ENCODE assay signal across 19 mouse cellular contexts in the genomic region with DNA sequence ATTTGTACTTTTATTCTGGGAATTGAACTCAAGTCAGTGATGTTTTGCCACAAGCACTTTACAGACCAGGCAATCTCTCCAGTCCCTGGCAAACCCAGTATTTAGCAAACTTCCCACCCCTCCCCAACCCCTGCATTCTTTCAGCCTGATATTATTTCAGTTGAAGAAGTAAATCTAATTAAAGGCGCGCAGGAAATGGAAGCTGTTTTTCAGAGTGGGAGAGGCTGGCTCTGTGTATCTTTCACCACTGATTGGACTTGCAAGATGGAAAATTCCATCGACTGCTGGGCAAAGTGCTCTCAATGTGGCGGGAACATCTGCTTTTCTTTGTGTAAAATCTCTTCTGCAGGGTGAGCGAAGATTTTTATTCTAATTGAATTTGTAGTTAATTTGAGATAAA.
DNase-seq lines count a peak whose midpoint lies in the region; ATAC-seq lines count a peak whose summit lies in the region.
"Had no signal": no experiment of that assay in that cellular context is flagged by ENCODE, and none has a peak within 500 bp of the region (broad histone marks: within the 10 kb centered on the region; RNA-seq: fewer than 3 reads in every experiment).

No protein-coding gene starts in this region.

- H3K9ac ChIP-seq in intestine, embryonic 15.5 days: no peak overlapping the region
- no peak overlapping the region for H3K9ac ChIP-seq in intestine, embryonic 16.5 days (ENCODE audit: low read depth, low read length)
- no peak overlapping the region for H3K9ac ChIP-seq in embryonic facial prominence, embryonic 11.5 days (replicated peaks; ENCODE audit: low read length)
- H3K9ac ChIP-seq: embryonic facial prominence, embryonic 12.5 days; forebrain, embryonic 15.5 days; midbrain, embryonic 15.5 days; neural tube, embryonic 15.5 days; stomach, embryonic 15.5 days had no signal

- ATAC-seq in intestine, embryonic 15.5 days: peak; percentile 36; the same call in 1 of the 2 replicates
- no peak for ATAC-seq in intestine, embryonic 16.5 days
- ATAC-seq in embryonic facial prominence, embryonic 11.5 days (replicated peaks; ENCODE audit: insufficient number of reproducible peaks, low FRiP score, low TSS enrichment, low read depth): no peak
- ATAC-seq: forebrain, embryonic 15.5 days; midbrain, embryonic 15.5 days had no signal

- H3K36me3 ChIP-seq in intestine, embryonic 15.5 days: no peaks in the 10 kb centered on the region
- H3K36me3 ChIP-seq in intestine, embryonic 16.5 days (ENCODE audit: control insufficient read depth, insufficient read depth, low read length): no peaks in the 10 kb centered on the region
- H3K36me3 ChIP-seq in embryonic facial prominence, embryonic 11.5 days (replicated peaks; ENCODE audit: control insufficient read depth, insufficient read depth, low read depth, low read length): no peaks in the 10 kb centered on the region
- H3K36me3 ChIP-seq: embryonic facial prominence, embryonic 12.5 days; forebrain, embryonic 15.5 days; limb, embryonic 10.5 days; midbrain, embryonic 15.5 days; neural tube, embryonic 15.5 days; stomach, embryonic 15.5 days had no signal

- no peaks in the 10 kb centered on the region for H3K4me1 ChIP-seq in intestine, embryonic 15.5 days (replicated peaks)
- no peaks in the 10 kb centered on the region for H3K4me1 ChIP-seq in intestine, embryonic 16.5 days (ENCODE audit: control insufficient read depth, insufficient read depth, low read length)
- H3K4me1 ChIP-seq in embryonic facial prominence, embryonic 11.5 days (ENCODE audit: control insufficient read depth, insufficient read depth, low read length): no peaks in the 10 kb centered on the region
- H3K4me1 ChIP-seq: embryonic facial prominence, embryonic 12.5 days; forebrain, embryonic 15.5 days; limb, embryonic 10.5 days; midbrain, embryonic 15.5 days; neural tube, embryonic 15.5 days; stomach, embryonic 15.5 days had no signal

- WGBS in intestine, embryonic 15.5 days: 45% methylated on average over 5 of the region's 5 CpGs
- WGBS in intestine, embryonic 16.5 days: 55% methylated on average over 5 of the region's 5 CpGs
- 56% methylated on average over 5 of the region's 5 CpGs for WGBS in embryonic facial prominence, embryonic 11.5 days

- no peaks in the 10 kb centered on the region for H3K27me3 ChIP-seq in intestine, embryonic 15.5 days (replicated peaks)
- H3K27me3 ChIP-seq in intestine, embryonic 16.5 days (replicated peaks; ENCODE audit: control insufficient read depth, insufficient read depth, low read length): no peaks in the 10 kb centered on the region
- H3K27me3 ChIP-seq in embryonic facial prominence, embryonic 11.5 days (ENCODE audit: control insufficient read depth, insufficient read depth, low read length): no peaks in the 10 kb centered on the region
- H3K27me3 ChIP-seq: embryonic facial prominence, embryonic 12.5 days; forebrain, embryonic 15.5 days; neural tube, embryonic 15.5 days; stomach, embryonic 15.5 days had no signal

- peak; percentile 19 for DNase-seq in lung, postnatal 25 days (ENCODE audit: low spot score)
- DNase-seq in lung, postnatal 36 days: no peak
- peak; percentile 55 for DNase-seq in embryonic facial prominence, embryonic 11.5 days (ENCODE audit: low spot score)
- peak; percentile 33 for DNase-seq in kidney, postnatal 10 days
- no peak for DNase-seq in thymus, postnatal 10 days (ENCODE audit: low spot score in 2 of 2)
- DNase-seq: adrenal gland, adult 2 months; cerebellum, adult 2 months; layer of hippocampus, adult 9-11 months; right cerebral cortex, postnatal 25 days; thymus, postnatal 14 days had no signal

- H3K4me2 ChIP-seq in intestine, embryonic 15.5 days (replicated peaks): no peak overlapping the region
- no peak overlapping the region for H3K4me2 ChIP-seq in intestine, embryonic 16.5 days (ENCODE audit: low read depth, low read length)
- no peak overlapping the region for H3K4me2 ChIP-seq in embryonic facial prominence, embryonic 11.5 days (ENCODE audit: low read depth, low read length)
- H3K4me2 ChIP-seq: embryonic facial prominence, embryonic 12.5 days; forebrain, embryonic 15.5 days; liver, embryonic 11.5 days; midbrain, embryonic 15.5 days; neural tube, embryonic 15.5 days; stomach, embryonic 15.5 days had no signal

- no peak overlapping the region for H3K27ac ChIP-seq in intestine, embryonic 15.5 days
- H3K27ac ChIP-seq in intestine, embryonic 16.5 days (ENCODE audit: low read length): no peak overlapping the region
- H3K27ac ChIP-seq in embryonic facial prominence, embryonic 11.5 days (replicated peaks; ENCODE audit: low read depth, low read length): no peak overlapping the region
- H3K27ac ChIP-seq: forebrain, embryonic 15.5 days; limb, embryonic 10.5 days; midbrain, embryonic 15.5 days; neural tube, embryonic 15.5 days; stomach, embryonic 15.5 days had no signal

- H3K9me3 ChIP-seq in intestine, embryonic 15.5 days: no peaks in the 10 kb centered on the region
- H3K9me3 ChIP-seq in intestine, embryonic 16.5 days (ENCODE audit: control insufficient read depth, low read length): no peaks in the 10 kb centered on the region
- H3K9me3 ChIP-seq in embryonic facial prominence, embryonic 11.5 days (replicated peaks; ENCODE audit: control insufficient read depth, low read length): no peaks in the 10 kb centered on the region
- H3K9me3 ChIP-seq: embryonic facial prominence, embryonic 12.5 days; forebrain, embryonic 15.5 days; limb, embryonic 10.5 days; midbrain, embryonic 15.5 days; neural tube, embryonic 15.5 days; stomach, embryonic 15.5 days had no signal

- no peak overlapping the region for H3K4me3 ChIP-seq in intestine, embryonic 15.5 days (replicated peaks)
- H3K4me3 ChIP-seq in intestine, embryonic 16.5 days (ENCODE audit: low read length): no peak overlapping the region
- no peak overlapping the region for H3K4me3 ChIP-seq in embryonic facial prominence, embryonic 11.5 days (ENCODE audit: low read depth, low read length)
- H3K4me3 ChIP-seq: embryonic facial prominence, embryonic 12.5 days; forebrain, embryonic 15.5 days; limb, embryonic 10.5 days; midbrain, embryonic 15.5 days; neural tube, embryonic 15.5 days; stomach, embryonic 15.5 days had no signal

Comparison
In these comparisons a context has a peak if more than half of its experiments do, and no peak if none do; other contexts are left out.
1. DNase-seq: peak in lung, postnatal 25 days (single experiment), embryonic facial prominence, embryonic 11.5 days (single experiment) and kidney, postnatal 10 days (single experiment); none in lung, postnatal 36 days (single experiment) and thymus, postnatal 10 days (0 of 2).